Mouse (Mus musculus) CD4-positive, CD25-positive, alpha-beta regulatory T cell, adult 4 months (primary cell): Measurements from ENCODE around the gene Zfp207. TPM values are rescaled to one million over a fixed set of nuclear protein-coding genes. Genes with fewer than 3 reads are reported as not detected.
"Not testable (repeated sequence)": the region's sequence is repeated elsewhere in the genome, so short reads cannot be mapped to it uniquely, and the experiment has no call there.

Source experiments
- ATAC-seq: one replicate; pipeline ENCODE4 v1.8.0; 2017
- polyA plus RNA-seq, 2 experiments: library from polyadenylated mRNA; unstranded; fragments of 100-300 nt; shearing (Covaris generic); gene quantifications; one replicate each; pipeline ENCODE4 v1.2.1; 2017

Gene Zfp207
- polyA plus RNA-seq, 2 experiments from 2014 or later, result 270 to 312 TPM

DNA sequence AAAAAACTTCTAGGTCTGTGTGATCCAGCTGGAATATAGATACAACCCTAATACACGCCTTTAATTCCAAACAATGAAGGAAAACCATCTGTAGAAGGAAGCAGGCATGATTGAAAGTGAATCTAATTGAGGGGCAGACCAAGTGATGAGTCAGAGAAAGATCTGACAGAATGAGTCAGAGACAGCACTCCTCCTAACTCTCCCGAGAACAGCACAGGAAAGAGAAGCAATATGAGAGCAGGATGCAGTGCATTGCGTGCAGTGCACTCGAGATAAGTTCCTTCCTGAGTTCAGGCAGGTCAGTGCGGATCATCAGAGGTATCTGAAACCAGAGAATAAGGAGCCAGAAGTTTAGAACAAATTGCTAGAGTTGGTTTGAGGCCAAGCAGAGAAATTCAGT, 34.0 kb downstream of the Zfp207 start:
- ATAC-seq, result no peak

DNA sequence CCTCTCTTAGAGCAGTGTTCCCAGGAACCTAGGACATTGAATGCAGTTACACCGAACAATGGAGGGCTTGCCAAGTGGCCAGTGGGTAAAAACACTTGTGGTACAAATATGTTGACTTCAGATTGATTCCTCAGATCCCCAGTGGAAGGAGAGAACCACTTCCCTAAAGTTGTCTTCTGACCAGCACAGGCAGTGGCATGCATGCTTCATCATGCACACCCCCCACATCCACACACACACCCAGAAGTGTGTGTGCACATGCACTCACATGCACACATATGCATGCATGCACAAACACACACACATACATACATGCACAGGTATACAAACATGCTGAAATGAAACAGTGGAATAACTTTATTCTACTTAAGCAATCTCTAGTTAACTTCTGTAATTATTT, 36.7 kb downstream of the Zfp207 start:
- no peak for ATAC-seq

DNA sequence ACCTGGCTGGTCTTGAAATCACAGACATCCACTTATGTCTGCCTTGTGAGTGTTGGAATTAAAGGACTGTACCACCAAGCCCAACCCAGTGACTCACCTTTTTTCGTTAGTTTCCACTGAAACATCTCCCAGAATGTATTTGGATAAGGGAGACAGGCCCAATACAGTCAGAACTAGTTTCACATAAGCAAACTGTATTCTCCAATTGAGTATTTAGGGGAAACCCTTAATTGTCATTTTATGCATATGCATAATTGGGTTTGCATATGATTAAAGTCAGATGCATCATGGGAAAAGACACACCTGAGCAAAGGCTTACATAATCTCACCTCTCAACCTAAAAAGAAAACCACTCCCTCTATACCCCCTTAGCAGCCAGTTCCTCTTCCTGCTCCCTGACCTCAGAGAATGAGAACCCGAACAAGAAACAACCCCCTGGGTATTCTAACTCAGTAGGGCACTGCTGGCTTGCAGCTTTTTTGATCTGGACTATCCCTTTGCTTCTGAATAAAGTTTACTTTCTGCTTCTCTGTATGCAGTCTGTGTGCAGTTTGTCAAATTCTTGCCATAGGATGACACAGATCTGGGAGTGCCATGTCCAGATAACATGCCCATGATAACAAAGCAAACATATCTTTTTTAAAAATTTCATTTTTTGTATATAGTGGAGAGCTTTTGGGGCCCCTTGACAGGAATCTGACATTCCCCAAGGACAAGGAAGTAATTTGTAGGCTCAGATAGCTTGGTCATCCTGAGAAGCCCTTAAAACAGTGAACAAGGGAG, 37.3 kb downstream of the Zfp207 start:
- no peak for ATAC-seq

DNA sequence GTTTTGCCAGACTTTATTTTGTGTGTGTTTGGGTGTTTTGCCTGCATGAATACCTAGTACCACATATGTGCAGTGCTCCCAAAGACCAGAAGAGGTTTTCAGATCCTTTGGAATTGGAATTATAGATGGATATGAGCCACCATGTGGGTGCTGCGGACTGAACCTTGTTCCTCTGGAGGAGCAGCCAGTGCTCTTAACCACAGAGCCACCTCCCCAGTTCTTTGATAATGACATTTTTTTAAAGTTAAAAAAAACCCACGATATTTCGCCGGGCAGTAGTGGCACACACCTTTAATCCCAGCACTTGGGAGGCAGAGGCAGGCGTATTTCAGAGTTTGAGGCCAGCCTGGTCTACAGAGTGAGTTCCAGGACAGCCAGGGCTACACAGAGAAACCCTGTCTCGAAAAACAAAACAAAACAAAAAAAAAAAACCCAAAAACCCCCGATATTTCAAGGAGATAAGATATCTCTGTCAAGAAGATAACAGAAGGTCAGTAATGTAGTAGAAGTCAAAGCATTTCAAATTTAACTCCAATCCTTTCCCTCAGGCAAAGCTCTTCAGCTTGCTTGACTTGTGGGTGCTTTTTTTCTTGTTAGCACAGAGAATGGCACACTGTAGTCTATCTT, 38.5 kb downstream of the Zfp207 start:
- ATAC-seq, result no peak

DNA sequence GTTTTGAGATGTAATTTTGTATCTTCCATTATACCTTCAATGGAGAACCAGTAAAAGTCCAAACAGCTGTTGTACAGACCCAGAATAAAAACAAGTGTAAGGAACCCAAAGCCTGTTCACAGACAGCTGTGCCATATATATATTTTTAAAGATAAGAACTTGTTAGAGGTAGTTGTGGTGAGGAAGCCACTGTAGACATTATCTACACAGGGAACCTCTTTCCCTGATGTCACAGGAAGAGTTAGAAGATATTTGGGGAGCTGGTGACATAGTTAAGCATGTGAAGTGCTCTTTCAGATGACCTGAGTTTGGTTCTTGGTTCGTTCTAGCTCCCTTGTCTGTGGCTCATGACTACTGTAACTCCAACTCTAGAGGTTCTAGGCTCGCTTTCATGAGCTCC, 41.6 kb downstream of the Zfp207 start:
- ATAC-seq, result no peak

DNA sequence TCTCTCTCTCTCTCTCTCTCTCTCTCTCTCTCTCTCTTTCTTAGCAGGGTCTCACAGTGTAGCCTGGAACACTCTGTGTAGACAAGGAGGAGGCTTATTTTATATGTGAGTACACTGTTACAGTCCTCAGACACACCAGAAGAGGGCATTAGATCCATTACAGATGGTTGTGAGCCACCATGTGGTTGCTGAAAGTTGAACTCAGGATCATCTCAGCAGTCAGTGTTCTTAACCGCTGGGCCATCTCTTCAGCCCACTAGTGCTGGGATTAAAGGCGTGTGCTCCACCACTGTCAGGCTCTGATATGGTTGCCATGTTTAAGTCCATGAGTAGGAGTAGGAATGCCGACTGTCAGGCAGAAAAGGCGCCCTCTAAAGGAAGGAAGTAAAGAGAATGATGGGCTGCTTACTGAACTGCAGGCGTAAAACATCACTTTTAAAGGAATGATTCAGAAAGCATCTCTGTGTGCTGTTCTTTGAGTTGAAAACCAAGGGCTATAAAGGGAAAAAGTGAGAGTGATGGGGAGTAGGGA, 42.2 kb downstream of the Zfp207 start:
- ATAC-seq, result no peak

DNA sequence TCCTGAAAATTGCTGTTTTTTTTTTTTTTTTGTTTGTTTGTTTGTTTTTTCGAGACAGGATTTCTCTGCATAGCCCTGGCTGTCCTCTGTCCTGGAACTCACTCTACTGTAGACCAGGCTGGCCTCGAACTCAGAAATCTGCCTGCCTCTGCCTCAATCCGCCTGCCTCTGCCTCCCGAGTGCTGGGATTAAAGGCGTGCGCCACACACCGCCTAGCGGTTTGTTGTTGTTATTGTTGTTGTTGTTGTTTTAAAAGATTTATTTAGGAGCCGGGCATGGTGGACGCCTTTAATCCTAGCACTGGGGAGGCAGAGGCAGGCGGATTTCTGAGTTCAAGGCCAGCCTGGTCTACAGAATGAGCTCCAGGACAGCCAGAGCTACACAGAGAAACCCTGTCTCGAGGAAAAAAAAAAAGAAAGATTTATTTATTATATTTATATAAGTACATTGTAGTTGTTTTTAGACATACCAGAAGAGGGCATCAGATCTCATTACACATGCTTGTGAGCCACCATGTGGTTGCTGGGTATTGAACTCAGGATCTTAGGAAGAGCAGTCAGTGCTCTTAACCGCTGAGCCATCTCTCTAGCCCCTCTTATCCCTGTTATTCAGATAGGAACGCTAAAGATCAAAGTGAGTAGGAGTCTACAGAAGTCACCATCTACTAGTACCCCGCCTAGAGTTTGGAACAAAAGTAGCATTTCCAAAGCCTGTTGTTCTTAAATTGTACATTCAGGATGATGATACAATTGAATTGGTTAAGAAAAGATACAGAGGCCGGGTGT, 43.1 kb downstream of the Zfp207 start:
- ATAC-seq, result not testable (repeated sequence)

DNA sequence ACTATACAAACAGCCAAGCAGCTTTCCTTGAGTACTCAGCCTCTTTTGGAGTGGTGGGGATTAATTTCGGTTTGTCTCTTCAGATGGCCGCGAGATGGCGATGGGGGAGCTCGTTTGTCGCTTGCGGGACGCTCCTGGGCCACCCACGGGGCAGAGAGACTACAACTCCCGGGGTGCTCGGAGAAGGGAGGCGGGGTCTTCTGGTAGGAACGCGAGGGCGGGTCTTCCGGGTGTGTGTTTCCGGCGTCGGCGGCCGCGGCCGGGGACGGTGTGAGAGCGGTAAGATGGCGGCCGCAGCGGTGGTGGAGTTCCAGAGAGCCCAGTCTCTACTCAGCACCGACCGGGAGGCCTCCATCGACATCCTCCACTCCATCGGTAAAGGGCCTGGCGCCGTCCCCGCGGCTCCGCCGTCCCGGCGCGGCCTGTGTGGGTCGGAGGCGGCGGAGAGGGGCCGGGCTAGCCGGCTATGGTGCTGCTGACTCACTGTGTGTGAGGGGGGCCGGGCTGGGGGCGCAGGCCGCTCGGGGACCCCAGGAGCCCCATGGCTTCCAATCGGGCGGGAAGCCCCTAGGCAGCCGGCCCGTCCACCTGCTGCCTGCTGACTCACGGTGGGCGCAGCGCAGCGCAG, 45.4 kb downstream of the Zfp207 start, which contains the start of gene Psmd11:
Gene Psmd11 (plus strand): TSS at position 235 of the 628 bp plus-strand sequence.
- ATAC-seq, result peak; percentile 99

DNA sequence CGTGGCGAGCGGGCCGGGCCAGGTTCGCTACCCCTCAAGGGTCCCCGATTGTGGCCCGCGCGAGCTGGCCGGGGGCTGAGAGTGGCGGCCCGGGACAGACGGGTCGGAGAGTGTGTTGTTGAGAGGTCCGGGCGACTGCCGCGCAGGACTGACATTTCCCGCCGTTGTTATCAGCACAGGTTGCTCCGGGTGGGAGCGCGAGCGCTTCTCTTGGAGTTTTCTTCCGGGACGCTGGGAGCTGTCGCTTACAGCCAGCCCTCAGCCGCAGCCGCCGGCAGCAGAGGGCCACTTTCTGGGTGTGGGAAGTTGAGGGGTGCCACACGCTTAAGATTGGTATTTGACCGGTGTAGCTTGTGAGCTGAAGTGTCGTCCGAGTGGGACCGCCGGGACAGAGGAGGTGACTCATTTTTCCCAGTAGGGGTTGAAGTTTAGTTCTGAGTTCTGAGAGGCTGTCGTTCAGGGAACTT, 46.0 kb downstream of the Zfp207 start:
- peak; percentile 7 for ATAC-seq

DNA sequence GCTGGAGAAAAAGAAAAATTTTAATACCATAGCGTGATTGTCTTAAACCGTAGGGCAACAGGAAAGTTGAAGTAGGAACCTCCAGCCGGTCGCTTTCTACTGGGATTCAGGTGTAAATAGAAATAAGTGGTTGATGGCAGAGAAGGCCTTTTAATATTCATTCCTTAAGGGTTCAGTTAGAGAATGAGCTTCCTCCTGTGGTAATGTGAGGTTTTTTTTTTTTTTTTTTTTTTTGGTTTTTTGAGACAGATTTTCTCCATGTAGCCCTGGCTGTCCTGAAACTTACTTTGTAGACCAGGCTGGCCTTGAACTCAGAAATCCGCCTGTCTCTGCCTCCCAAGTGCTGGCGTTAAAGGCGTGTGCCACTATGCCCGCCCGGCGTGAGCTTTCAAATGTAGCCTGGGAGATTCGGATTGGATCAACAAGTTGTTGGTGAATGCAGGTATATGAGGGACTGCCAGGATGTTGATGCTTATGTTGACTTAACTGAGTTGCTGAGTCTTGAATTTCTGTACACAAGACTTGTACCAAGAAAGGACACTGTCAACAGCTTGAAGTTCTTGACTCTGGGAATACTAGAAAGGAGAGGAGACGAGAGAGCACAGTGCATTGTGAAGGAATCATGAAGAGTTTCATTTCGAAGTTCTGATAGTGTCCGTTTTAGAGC, 46.6 kb downstream of the Zfp207 start:
- ATAC-seq, result no peak

DNA sequence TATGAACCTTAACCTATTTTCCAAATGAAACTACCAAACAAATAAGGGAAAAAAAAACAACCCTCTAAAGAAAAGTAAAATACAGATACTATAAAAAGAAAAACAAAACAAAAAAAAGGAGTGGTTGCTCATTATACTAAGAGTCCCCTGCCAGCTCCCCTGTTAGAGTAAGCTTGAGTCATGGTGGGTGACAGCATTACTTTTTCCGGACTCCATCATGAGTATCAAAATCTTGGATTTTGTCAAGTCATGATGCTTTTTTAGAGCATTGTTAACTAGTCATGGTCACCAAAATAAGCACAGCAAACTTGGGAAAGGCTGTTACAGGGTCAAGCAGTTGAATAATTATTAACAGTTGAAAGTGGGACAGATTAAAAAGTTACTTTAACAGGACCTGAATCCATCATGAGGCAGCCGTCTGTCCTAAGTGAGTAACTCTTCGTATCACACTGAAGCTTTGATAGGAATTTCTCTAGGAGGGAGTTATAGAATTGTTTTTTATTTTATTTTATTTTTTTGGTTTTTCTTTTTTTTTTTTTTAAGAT, 47.4 kb downstream of the Zfp207 start:
- no peak for ATAC-seq

DNA sequence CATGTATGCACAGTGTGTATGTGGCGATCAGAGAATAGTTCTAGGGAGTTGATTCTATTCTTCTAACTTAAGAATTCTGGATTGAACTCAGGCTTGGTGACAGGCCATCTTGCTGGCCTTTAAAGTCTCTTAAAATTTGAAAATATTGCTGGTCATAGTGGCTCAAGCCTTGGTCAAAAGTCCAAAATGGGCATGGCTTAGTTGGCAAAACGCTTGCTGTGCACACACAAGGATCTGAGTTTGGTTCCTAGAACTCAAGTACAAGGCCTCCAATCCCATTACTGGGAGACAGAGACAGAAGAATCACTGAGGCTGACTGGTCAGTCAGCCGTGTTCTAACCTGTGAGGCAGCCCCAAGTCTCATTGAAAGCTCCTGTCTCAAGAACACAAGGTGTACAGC, 63.8 kb downstream of the Zfp207 start:
- no peak for ATAC-seq

DNA sequence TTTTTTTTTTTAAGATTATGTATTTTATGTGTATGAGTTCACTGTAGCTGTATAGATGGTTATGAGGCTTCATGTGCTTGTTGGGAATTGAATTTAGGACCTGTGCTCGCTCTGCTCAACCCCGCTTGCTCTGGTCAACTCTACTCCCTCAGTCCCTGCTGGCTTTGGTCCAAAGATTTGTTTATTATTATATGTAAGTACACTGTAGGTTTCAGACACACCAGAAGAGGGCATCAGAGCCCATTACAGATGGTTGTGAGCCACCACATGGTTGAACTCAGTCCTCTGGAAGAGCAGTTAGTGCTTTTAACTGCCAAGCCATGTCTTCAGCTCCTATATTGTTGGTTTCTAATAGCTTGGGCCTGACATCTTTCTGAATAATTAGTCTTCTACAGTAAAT, 66.8 kb downstream of the Zfp207 start:
- ATAC-seq, result no peak

DNA sequence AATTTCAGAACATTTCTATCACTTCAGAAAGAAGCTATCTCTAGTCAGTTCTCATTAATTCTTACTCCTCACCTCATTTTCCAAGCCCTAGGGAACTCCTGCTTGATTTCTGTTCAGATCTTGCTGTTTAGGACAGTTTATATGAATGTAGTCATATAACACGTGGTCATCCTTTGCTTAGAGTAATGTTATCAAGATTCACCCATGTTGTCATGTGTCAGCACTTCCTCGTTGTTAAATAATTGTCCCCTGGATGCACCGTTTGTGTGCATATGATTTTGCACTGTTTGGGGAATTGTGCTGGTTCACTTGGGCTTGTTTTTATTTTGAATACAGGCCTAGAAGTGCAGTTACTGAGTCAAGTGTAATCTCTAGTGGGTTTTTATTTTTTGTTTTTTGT, 69.2 kb downstream of the Zfp207 start:
- no peak for ATAC-seq

DNA sequence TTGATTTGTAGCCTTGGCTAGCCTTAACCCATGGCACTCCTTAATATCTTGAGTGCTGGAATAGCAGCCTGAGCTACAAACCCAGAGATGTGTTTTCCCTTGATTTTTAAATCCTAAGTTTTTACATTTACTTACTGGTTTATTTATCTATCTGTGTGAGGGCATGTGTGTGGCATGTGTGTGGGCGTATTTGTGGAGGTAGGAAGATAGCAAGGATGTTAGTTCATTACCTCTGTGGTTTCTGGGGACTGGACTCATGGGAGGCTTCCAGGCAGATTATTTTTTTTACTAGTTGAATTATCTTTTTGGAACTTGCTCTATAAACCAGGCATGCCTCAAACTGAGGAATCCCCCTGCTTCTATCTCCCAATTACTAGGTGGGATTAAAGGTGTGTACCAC, 70.1 kb downstream of the Zfp207 start:
- ATAC-seq, result no peak

Other genes with a start within 250 kb of the Zfp207 start
- 10 to 100 TPM; 26.0 to 35.7 TPM for gene Tefm, start 241.1 kb upstream of the Zfp207 start, polyA plus RNA-seq
- under 1 TPM in 1 of 2 experiments, not detected in 1; 0.17 TPM for gene Adap2, start 229.2 kb upstream of the Zfp207 start, polyA plus RNA-seq
- 10 to 100 TPM in 1 of 2 experiments, 1 to 10 TPM in 1; 8.4 to 11.3 TPM for gene Rnf135, start 199.4 kb upstream of the Zfp207 start, polyA plus RNA-seq
- 10 to 100 TPM; 25.1 to 28.2 TPM for gene Rhot1, start 174.3 kb upstream of the Zfp207 start, polyA plus RNA-seq
- 1 to 10 TPM in 1 of 2 experiments, under 1 TPM in 1; 0.82 to 1.6 TPM for gene Rhbdl3, start 82.4 kb upstream of the Zfp207 start, polyA plus RNA-seq
- 10 to 100 TPM; 10.4 to 15.6 TPM for gene 5730455P16Rik, start 5.2 kb upstream of the Zfp207 start, polyA plus RNA-seq
- 100 to 1,000 TPM; 258 to 279 TPM for gene Psmd11, start 45.3 kb downstream of the Zfp207 start, polyA plus RNA-seq
- gene Cdk5r1, start 93.7 kb downstream of the Zfp207 start, polyA plus RNA-seq, result under 1 TPM; 0.87 to 0.98 TPM